20 mouse cellular contexts compared by ENCODE assay signal in genomic region chr9:73073169-73073568, GRCm38 (mm10). TPM values are rescaled to one million over a fixed set of nuclear protein-coding genes. Genes with fewer than 3 reads are reported as not detected.
DNase-seq lines count a peak whose midpoint lies in the region; ATAC-seq and TF ChIP-seq lines count a peak whose summit lies in the region.
"Had no signal": no experiment of that assay in that cellular context is flagged by ENCODE, and none has a peak within 500 bp of the region (broad histone marks: within the 10 kb centered on the region; RNA-seq: fewer than 3 reads in every experiment).

No protein-coding gene starts in this region.

- TF ChIP-seq CTCF in thymus, adult 2 months (IDR thresholded peaks at IDR 0.05; ENCODE audit: borderline replicate concordance, control insufficient read depth, extremely low read depth, insufficient read depth, low read length, poor library complexity) = no peak

- H3K27ac ChIP-seq in thymus, adult 2 months (ENCODE audit: control insufficient read depth, insufficient read depth, low read length) = peak overlapping the region; percentile 97
- no peak overlapping the region for H3K27ac ChIP-seq in forebrain, embryonic 15.5 days (replicated peaks)
- H3K27ac ChIP-seq: embryonic facial prominence, embryonic 10.5 days; limb, embryonic 15.5 days had no signal

- no peak overlapping the region for H3K4me2 ChIP-seq in forebrain, embryonic 15.5 days (replicated peaks)
- H3K4me2 ChIP-seq: limb, embryonic 15.5 days had no signal

- H3K4me3 ChIP-seq in thymus, adult 2 months (ENCODE audit: control insufficient read depth, insufficient read depth, low read length) = peak overlapping the region; percentile 35
- H3K4me3 ChIP-seq in forebrain, embryonic 15.5 days = no peak overlapping the region
- H3K4me3 ChIP-seq: embryonic facial prominence, embryonic 10.5 days; limb, embryonic 15.5 days had no signal

- no peaks in the 10 kb centered on the region for H3K27me3 ChIP-seq in thymus, adult 2 months (ENCODE audit: control insufficient read depth, insufficient read depth, low read length)
- no peaks in the 10 kb centered on the region for H3K27me3 ChIP-seq in forebrain, embryonic 15.5 days
- H3K27me3 ChIP-seq: limb, embryonic 15.5 days had no signal

- ATAC-seq in CD4-positive, CD25-positive, alpha-beta regulatory T cell, adult 4 months = peak; percentile 78
- ATAC-seq in inflammation-experienced regulatory T-cells, adult 6 months = peak; percentile 78
- no peak for ATAC-seq in forebrain, embryonic 15.5 days (replicated peaks)

- DNase-seq in 416B (ENCODE audit: low read depth) = peak; percentile 79
- peak; percentile 39 for DNase-seq in thymus, adult 2 months
- no peak for DNase-seq in c-Kit-positive CD71-positive TER-119-positive erythroid progenitor cells, embryonic 14.5 days (ENCODE audit: low spot score)
- no peak for DNase-seq in frontal cortex, postnatal 36 days (ENCODE audit: low spot score in 2 of 2)
- no peak for DNase-seq in urinary bladder, postnatal 10 days (ENCODE audit: low spot score)
- DNase-seq: adrenal gland, adult 8-10 months; cerebellum, adult 18-20 months; cerebellum, postnatal 36 days; gastrocnemius, postnatal 25 days; kidney, adult 9 months; kidney, postnatal 4 days; layer of hippocampus, postnatal 36 days had no signal

- H3K9ac ChIP-seq in forebrain, embryonic 15.5 days (replicated peaks) = no peak overlapping the region
- H3K9ac ChIP-seq: limb, embryonic 15.5 days had no signal

- peaks cover 26% of the 10 kb centered on the region for H3K4me1 ChIP-seq in thymus, adult 2 months (replicated peaks; ENCODE audit: control insufficient read depth, insufficient read depth, low read length)
- no peaks in the 10 kb centered on the region for H3K4me1 ChIP-seq in forebrain, embryonic 15.5 days

- no peak for TF ChIP-seq POLR2A in thymus, adult 2 months (IDR thresholded peaks at IDR 0.05; ENCODE audit: control insufficient read depth, extremely low read depth, insufficient read depth, low read length, poor library complexity)

- WGBS in thymus, adult 2 months = 6% methylated on average over 5 of the region's 5 CpGs
- WGBS in forebrain, embryonic 15.5 days = 97% methylated on average over 5 of the region's 5 CpGs

- H3K9me3 ChIP-seq in forebrain, embryonic 15.5 days = no peaks in the 10 kb centered on the region
- H3K9me3 ChIP-seq: embryonic facial prominence, embryonic 10.5 days; limb, embryonic 15.5 days had no signal

- H3K36me3 ChIP-seq in thymus, adult 2 months (ENCODE audit: control insufficient read depth, insufficient read depth, low read length) = peaks cover 16% of the 10 kb centered on the region
- H3K36me3 ChIP-seq in forebrain, embryonic 15.5 days = no peaks in the 10 kb centered on the region
- H3K36me3 ChIP-seq: embryonic facial prominence, embryonic 10.5 days; limb, embryonic 15.5 days had no signal

RNA-seq across cellular contexts. Expression of gene Khdc3, which starts 28.5 kb away (rescaled TPM):
- polyA plus RNA-seq in CD4-positive, CD25-positive, alpha-beta regulatory T cell, adult 4 months (2017; shearing (Covaris generic)) = under 1 TPM in 1 of 2 experiments, not detected in 1; 0.44 TPM
- polyA plus RNA-seq in inflammation-experienced regulatory T-cells, adult 6 months (2017; shearing (Covaris generic)) = under 1 TPM in 1 of 3 experiments, not detected in 2; 0.28 TPM
- polyA plus RNA-seq in thymus, adult 2 months (2012; rRNA removed) = 2.2 and 2.3 TPM in 2 replicates
- not detected in 2 replicates for polyA plus RNA-seq in forebrain, embryonic 15.5 days (2015; fragmentation: Nextera tagmentation; extraction: Ambion mirVana)
- polyA plus RNA-seq: neural tube, embryonic 11.5 days had no signal

RNA-seq across cellular contexts. Expression of gene Rab27a, which starts 28.5 kb away (rescaled TPM):
- 10 to 100 TPM; 34.9 to 86.7 TPM for polyA plus RNA-seq in CD4-positive, CD25-positive, alpha-beta regulatory T cell, adult 4 months (2017; shearing (Covaris generic))
- polyA plus RNA-seq in inflammation-experienced regulatory T-cells, adult 6 months (2017; shearing (Covaris generic)) = 10 to 100 TPM; 36.2 to 83.0 (median 39.9) TPM
- 21.1 and 22.4 TPM in 2 replicates for polyA plus RNA-seq in thymus, adult 2 months (2012; rRNA removed)
- polyA plus RNA-seq in forebrain, embryonic 15.5 days (2015; fragmentation: Nextera tagmentation; extraction: Ambion mirVana) = 1.0 and 1.2 TPM in 2 replicates

RNA-seq across cellular contexts. Expression of gene Gm20509, which starts 29.1 kb away (rescaled TPM):
- not detected for polyA plus RNA-seq in CD4-positive, CD25-positive, alpha-beta regulatory T cell, adult 4 months (2017; shearing (Covaris generic))
- not detected for polyA plus RNA-seq in inflammation-experienced regulatory T-cells, adult 6 months (2017; shearing (Covaris generic))
- not detected in 2 replicates for polyA plus RNA-seq in thymus, adult 2 months (2012; rRNA removed)
- not detected in 2 replicates for polyA plus RNA-seq in forebrain, embryonic 15.5 days (2015; fragmentation: Nextera tagmentation; extraction: Ambion mirVana)
- polyA plus RNA-seq: embryonic facial prominence, embryonic 10.5 days; limb, embryonic 15.5 days; lung, embryonic 16.5 days; neural tube, embryonic 11.5 days; stomach, embryonic 16.5 days had no signal

RNA-seq across cellular contexts. Expression of gene Pigb, which starts 33.0 kb away (rescaled TPM):
- 10 to 100 TPM; 14.2 to 22.2 TPM for polyA plus RNA-seq in CD4-positive, CD25-positive, alpha-beta regulatory T cell, adult 4 months (2017; shearing (Covaris generic))
- polyA plus RNA-seq in inflammation-experienced regulatory T-cells, adult 6 months (2017; shearing (Covaris generic)) = 10 to 100 TPM; 12.0 to 19.6 (median 15.1) TPM
- 8.2 and 11.7 TPM in 2 replicates for polyA plus RNA-seq in thymus, adult 2 months (2012; rRNA removed)
- 11.7 and 12.7 TPM in 2 replicates for polyA plus RNA-seq in forebrain, embryonic 15.5 days (2015; fragmentation: Nextera tagmentation; extraction: Ambion mirVana)

RNA-seq across cellular contexts. Expression of gene Rsl24d1, which starts 40.1 kb away (rescaled TPM):
- 10 to 100 TPM; 78.8 to 89.1 TPM for polyA plus RNA-seq in CD4-positive, CD25-positive, alpha-beta regulatory T cell, adult 4 months (2017; shearing (Covaris generic))
- 10 to 100 TPM; 81.9 to 88.8 (median 83.1) TPM for polyA plus RNA-seq in inflammation-experienced regulatory T-cells, adult 6 months (2017; shearing (Covaris generic))
- 25.8 and 26.3 TPM in 2 replicates for polyA plus RNA-seq in thymus, adult 2 months (2012; rRNA removed)
- polyA plus RNA-seq in forebrain, embryonic 15.5 days (2015; fragmentation: Nextera tagmentation; extraction: Ambion mirVana) = 123 and 125 TPM in 2 replicates

Comparison
In these comparisons a context has a peak if more than half of its experiments do, and no peak if none do; other contexts are left out.
1. DNase-seq: peak in 416B (single experiment) and thymus, adult 2 months (single experiment); none in c-Kit-positive CD71-positive TER-119-positive erythroid progenitor cells, embryonic 14.5 days (single experiment), frontal cortex, postnatal 36 days (0 of 2) and urinary bladder, postnatal 10 days (single experiment).
2. RNA of gene Rab27a, which starts 28.5 kb away (polyA plus RNA-seq): 34.9 to 86.7 TPM in CD4-positive, CD25-positive, alpha-beta regulatory T cell, adult 4 months, 36.2 to 83.0 TPM in inflammation-experienced regulatory T-cells, adult 6 months and 21.1 to 22.4 TPM in thymus, adult 2 months; 1.0 to 1.2 TPM in forebrain, embryonic 15.5 days; every median in the first group is over 10 times any median in the second.